Mouse (Mus musculus) limb, embryonic 11.5 days (tissue): ENCODE data around the gene Sptssa. TPM values are rescaled to one million over a fixed set of nuclear protein-coding genes. Genes with fewer than 3 reads are reported as not detected.

ENCODE experiments used
- ATAC-seq: fragments of 200-750 bp; cut with Nextera tagmentation; 2 replicates; pipeline ENCODE4 v1.8.0; 2017; ENCODE audit warnings: low read depth; ENCODE audit not compliant: insufficient number of reproducible peaks, low FRiP score, low TSS enrichment
- DNase-seq: peaks from one replicate; pipeline ENCODE4 v3.0.0-alpha.2; 2015; ENCODE audit warnings: low spot score
- H3K27ac ChIP-seq: fragments of 300-500 bp; sonication (generic); replicated peaks from 2 replicates; pipeline ENCODE4 v1.5.1; 2014; ENCODE audit warnings: low read depth, mild to moderate bottlenecking, low read length
- H3K27me3 ChIP-seq: fragments of 300-500 bp; sonication (generic); 2 replicates; pipeline ENCODE4 v1.6.1; 2014; ENCODE audit warnings: mild to moderate bottlenecking, low read length, mixed read lengths; ENCODE audit not compliant: control insufficient read depth, insufficient read depth
- H3K36me3 ChIP-seq: fragments of 300-500 bp; sonication (generic); 2 replicates; pipeline ENCODE4 v1.6.1; 2014; ENCODE audit warnings: mild to moderate bottlenecking, low read length, moderate library complexity, mixed read lengths; ENCODE audit not compliant: control insufficient read depth, insufficient read depth
- H3K4me1 ChIP-seq: fragments of 300-500 bp; sonication (generic); 2 replicates; pipeline ENCODE4 v1.6.1; 2014; ENCODE audit warnings: low read length, mixed read lengths; ENCODE audit not compliant: control insufficient read depth, insufficient read depth
- H3K4me2 ChIP-seq: fragments of 300-500 bp; sonication (generic); 2 replicates; pipeline ENCODE4 v1.6.1; 2014; ENCODE audit warnings: low read depth, mild to moderate bottlenecking, moderate library complexity; ENCODE audit not compliant: severe bottlenecking
- H3K4me3 ChIP-seq: fragments of 300-500 bp; sonication (generic); 2 replicates; pipeline ENCODE4 v1.5.1; 2014; ENCODE audit warnings: low read depth, low read length
- H3K9ac ChIP-seq: fragments of 300-500 bp; sonication (generic); 2 replicates; pipeline ENCODE4 v1.6.1; 2014; ENCODE audit warnings: mild to moderate bottlenecking, low read length
- H3K9me3 ChIP-seq: fragments of 300-500 bp; sonication (generic); 2 replicates; pipeline ENCODE4 v1.6.1; 2016; ENCODE audit warnings: low read length; ENCODE audit not compliant: control insufficient read depth
- WGBS: fragments of 180-500 bp; shearing (Covaris S2); extraction: QIAGEN DNeasy Blood & Tissue Kit; methylation state at CpG from one replicate; pipeline ENCODE4 v1.1.7; 2014; 5-methylcytosine and 5-hydroxymethylcytosine counted together
- polyA plus RNA-seq: library from polyadenylated mRNA; unstranded; fragments of >200 nt; fragmentation: Nextera tagmentation; extraction: Ambion mirVana; gene quantifications from 2 replicates; pipeline ENCODE4 v1.2.1, GENCODE M21; 2014

Gene Sptssa
- 171 and 178 TPM in 2 replicates for polyA plus RNA-seq

GRCm38 (mm10) chr12:54656396-54657171 is at the start of gene Sptssa:
Gene Sptssa, minus strand, starts transcription at chr12:54656573.
- peak; percentile 99 for ATAC-seq
- Histone ChIP-seq H3K4me3 (peak within 1 kb of the TSS; percentile 67), H3K36me3 (no peaks in the 10 kb centered on the region), H3K27ac (peak within 1 kb of the TSS; percentile 84), H3K27me3 (no peaks in the 10 kb centered on the region), H3K4me1 (peaks cover 9% of the 10 kb centered on the region), H3K9ac (peak within 1 kb of the TSS; percentile 79), H3K4me2 (peak within 1 kb of the TSS; percentile 50), H3K9me3 (no peaks in the 10 kb centered on the region)
- 10% methylated on average over 53 of the region's 53 CpGs for WGBS
- DNase-seq: peak; percentile 97

DNA sequence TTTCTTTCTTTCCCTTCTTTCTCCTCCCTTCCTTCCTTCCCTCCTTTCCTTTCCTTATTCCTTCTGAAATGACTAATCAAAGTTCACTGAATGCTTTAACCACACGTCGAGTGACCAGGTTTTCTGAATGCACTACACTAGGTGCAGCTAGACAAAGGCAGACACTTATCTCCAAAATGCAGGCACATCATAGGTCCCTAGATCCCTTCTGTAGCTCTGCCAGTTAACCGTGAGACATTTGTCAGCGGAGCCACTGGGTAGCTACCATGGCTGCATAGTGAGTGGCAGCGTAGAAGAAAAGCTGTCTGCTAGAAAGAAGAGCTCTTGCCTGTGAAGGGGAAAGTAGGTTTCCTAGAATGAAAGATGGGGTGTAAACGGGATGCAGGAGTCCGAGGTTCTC is 43.0 kb upstream of the Sptssa start:
- no peaks in the 10 kb centered on the region for H3K9me3 ChIP-seq
- no peak overlapping the region for H3K9ac ChIP-seq
- no peak overlapping the region for H3K27ac ChIP-seq
- H3K36me3 ChIP-seq: no peaks in the 10 kb centered on the region
- H3K27me3 ChIP-seq: no peaks in the 10 kb centered on the region
- no peaks in the 10 kb centered on the region for H3K4me1 ChIP-seq
- WGBS: 70% methylated on average over 7 of the region's 7 CpGs
- no peak for DNase-seq
- no peak overlapping the region for H3K4me2 ChIP-seq
- H3K4me3 ChIP-seq: no peak overlapping the region
- no peak for ATAC-seq

- Histone ChIP-seq H3K27ac (no peak overlapping the region), H3K4me2 (no peak overlapping the region), H3K9me3 (no peaks in the 10 kb centered on the region), H3K27me3 (no peaks in the 10 kb centered on the region), H3K4me1 (no peaks in the 10 kb centered on the region), H3K9ac (no peak overlapping the region), H3K4me3 (no peak overlapping the region), H3K36me3 (no peaks in the 10 kb centered on the region)
- DNase-seq (peak; percentile 32), ATAC-seq (no peak)
- 65% methylated on average over 6 of the region's 6 CpGs for WGBS
Observed at GRCm38 (mm10) chr12:54697791-54698250, 41.4 kb upstream of the Sptssa start.

DNA sequence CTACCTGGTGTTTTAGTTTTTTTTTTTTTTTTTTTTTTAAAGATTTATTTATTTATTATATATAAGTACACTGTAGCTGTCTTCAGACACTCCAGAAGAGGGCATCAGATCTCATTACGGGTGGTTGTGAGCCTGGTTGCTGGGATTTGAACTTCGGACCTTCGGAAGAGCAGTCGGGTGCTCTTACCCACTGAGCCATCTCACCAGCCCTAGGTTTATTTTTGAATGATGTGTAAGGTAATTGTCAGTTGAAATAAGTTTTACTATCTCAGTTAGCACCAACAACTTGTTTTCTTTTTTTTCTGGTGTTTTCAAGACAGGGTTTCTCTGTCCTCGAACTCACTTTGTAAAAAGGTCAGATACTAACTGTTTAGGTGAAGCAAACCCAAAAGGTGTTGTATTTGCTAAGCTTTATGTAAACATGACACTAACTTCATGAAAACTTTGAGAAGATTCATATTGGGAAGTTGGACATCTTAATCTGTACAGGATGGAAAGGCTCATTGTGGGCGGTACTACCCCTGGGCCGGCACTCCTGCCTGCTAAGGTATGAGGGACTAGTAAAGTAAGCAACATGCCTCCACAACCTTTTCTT is 40.7 kb upstream of the Sptssa start:
- no peak overlapping the region for H3K4me2 ChIP-seq
- H3K4me1 ChIP-seq: no peaks in the 10 kb centered on the region
- no peak overlapping the region for H3K9ac ChIP-seq
- H3K27ac ChIP-seq: no peak overlapping the region
- no peaks in the 10 kb centered on the region for H3K27me3 ChIP-seq
- no peaks in the 10 kb centered on the region for H3K9me3 ChIP-seq
- peaks cover under 1% of the 10 kb centered on the region; the same call in 1 of the 2 replicates for H3K36me3 ChIP-seq
- WGBS: 12% methylated on average over 7 of the region's 7 CpGs
- ATAC-seq (peak; percentile 60), DNase-seq (peak; percentile 40)
- no peak overlapping the region for H3K4me3 ChIP-seq

GRCm38 (mm10) chr12:54696242-54697002 is 40.0 kb upstream of the Sptssa start:
- Histone ChIP-seq H3K27me3 (no peaks in the 10 kb centered on the region), H3K9ac (peak overlapping the region; percentile 82; the same call in 1 of the 2 replicates), H3K9me3 (no peaks in the 10 kb centered on the region), H3K4me2 (peak overlapping the region; percentile 76), H3K27ac (peak overlapping the region; percentile 66), H3K4me1 (no peaks in the 10 kb centered on the region), H3K36me3 (peaks cover 2% of the 10 kb centered on the region; the same call in 1 of the 2 replicates), H3K4me3 (peak overlapping the region; percentile 75)
- ATAC-seq: peak; percentile 90
- peak; percentile 95 for DNase-seq
- WGBS: under 1% methylated on average over 32 of the region's 32 CpGs

- Histone ChIP-seq H3K9me3 (no peaks in the 10 kb centered on the region), H3K4me2 (peak within 1 kb of the TSS; percentile 76), H3K27ac (peak within 1 kb of the TSS; percentile 66), H3K9ac (peak within 1 kb of the TSS; percentile 82), H3K36me3 (peaks cover 2% of the 10 kb centered on the region; the same call in 1 of the 2 replicates), H3K27me3 (no peaks in the 10 kb centered on the region), H3K4me1 (no peaks in the 10 kb centered on the region), H3K4me3 (peak within 1 kb of the TSS; percentile 75)
- under 1% methylated on average over 57 of the region's 57 CpGs for WGBS
- peak; percentile 79 for ATAC-seq
- DNase-seq: peak; percentile 93
Observed at GRCm38 (mm10) chr12:54695511-54696241, 39.3 kb upstream of the Sptssa start, which contains the start of gene Eapp. Gene Eapp, minus strand, starts transcription at chr12:54695897.

DNA sequence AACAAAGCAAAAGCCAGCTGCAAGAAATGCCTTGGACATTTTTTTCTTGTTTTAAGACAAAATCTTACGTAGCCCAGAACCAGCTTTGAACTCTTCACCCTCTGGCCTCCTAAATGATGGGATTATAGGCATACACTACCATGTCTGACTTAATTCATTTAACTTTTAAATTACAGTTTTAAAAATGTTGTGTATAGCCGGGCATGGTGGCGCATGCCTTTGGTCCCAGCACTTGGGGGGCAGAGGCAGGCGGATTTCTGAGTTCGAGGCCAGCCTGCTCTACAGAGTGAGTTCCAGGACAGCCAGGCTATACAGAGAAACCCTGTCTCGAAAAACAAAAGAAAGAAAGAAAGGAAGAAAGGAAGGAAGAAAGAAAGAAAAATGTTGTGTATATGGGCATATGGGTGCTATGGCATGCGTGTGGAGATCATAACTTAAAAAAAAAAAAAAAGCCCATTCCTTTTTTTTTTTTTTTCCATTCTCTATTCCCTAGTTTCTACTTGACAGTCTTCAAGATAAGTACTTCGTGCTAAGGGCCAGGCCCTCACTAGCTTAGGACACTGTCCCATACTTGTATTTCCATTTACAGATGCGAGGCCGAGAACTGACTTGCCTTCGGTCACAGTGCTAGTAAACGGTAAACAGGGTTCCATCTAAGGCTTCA is 38.6 kb upstream of the Sptssa start:
- Histone ChIP-seq H3K4me3 (peak overlapping the region; percentile 75), H3K27me3 (no peaks in the 10 kb centered on the region), H3K9me3 (no peaks in the 10 kb centered on the region), H3K36me3 (peaks cover 3% of the 10 kb centered on the region), H3K9ac (peak overlapping the region; percentile 82), H3K4me2 (peak overlapping the region; percentile 76), H3K4me1 (no peaks in the 10 kb centered on the region), H3K27ac (peak overlapping the region; percentile 66)
- 40% methylated on average over 12 of the region's 12 CpGs for WGBS
- ATAC-seq: peak; percentile 15
- DNase-seq: no peak
